ENCODE assay signal across 8 mouse cellular contexts in the genomic region with DNA sequence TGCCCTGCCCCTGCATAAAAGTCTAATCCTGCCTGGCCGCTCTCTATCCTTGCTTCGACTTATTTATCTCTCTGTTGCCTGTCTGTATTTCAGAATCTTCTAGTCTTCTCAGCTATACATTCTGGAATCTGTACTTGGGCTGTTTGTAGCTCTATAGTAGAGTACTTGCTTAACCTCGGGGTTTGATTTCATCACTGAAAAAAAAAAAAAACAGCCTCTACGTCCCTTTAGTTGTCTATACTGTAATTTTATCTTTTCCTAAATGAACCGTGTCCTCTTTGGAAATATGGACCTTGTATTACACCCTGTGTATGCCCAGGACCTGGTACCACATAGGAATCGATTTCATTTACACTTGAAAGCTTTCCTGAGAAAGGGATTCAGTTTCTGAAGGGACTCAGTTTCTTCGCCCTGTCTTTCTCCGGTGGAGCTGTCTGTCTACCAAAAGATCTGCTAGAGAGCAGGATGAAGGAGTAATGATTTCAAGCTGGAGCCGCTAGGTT. TPM values are rescaled to one million over a fixed set of nuclear protein-coding genes. Genes with fewer than 3 reads are reported as not detected.
A peak's percentile ranks its signal among the peaks of the same experiment; 100 is the strongest.
DNase-seq lines count a peak whose midpoint lies in the region; ATAC-seq and TF ChIP-seq lines count a peak whose summit lies in the region.

No protein-coding gene starts in this region.

- H3K36me3 ChIP-seq in embryonic facial prominence, embryonic 14.5 days (ENCODE audit: control insufficient read depth, insufficient read depth, low read length): 0 out of 2 replicates have a peak, but pooled peaks cover 11% of the 10 kb centered on the region
- peaks cover 32% of the 10 kb centered on the region for H3K36me3 ChIP-seq in limb, embryonic 10.5 days
- H3K36me3 ChIP-seq in neural tube, embryonic 13.5 days: no peaks in the 10 kb centered on the region

- peak overlapping the region; percentile 50 for H3K4me3 ChIP-seq in left cerebral cortex, adult 2 months
- H3K4me3 ChIP-seq in embryonic facial prominence, embryonic 14.5 days (ENCODE audit: low read depth, low read length): peak overlapping the region; percentile 49
- peak overlapping the region; percentile 59 for H3K4me3 ChIP-seq in limb, embryonic 10.5 days
- H3K4me3 ChIP-seq in neural tube, embryonic 13.5 days: peak overlapping the region; percentile 49

- 34% methylated on average over 9 of the region's 9 CpGs for WGBS in embryonic facial prominence, embryonic 14.5 days
- 34% methylated on average over 9 of the region's 9 CpGs for WGBS in limb, embryonic 10.5 days
- 37% methylated on average over 9 of the region's 9 CpGs for WGBS in neural tube, embryonic 13.5 days

- peaks cover 29% of the 10 kb centered on the region for H3K27me3 ChIP-seq in embryonic facial prominence, embryonic 14.5 days (replicated peaks; ENCODE audit: control insufficient read depth, insufficient read depth, low read length)
- H3K27me3 ChIP-seq in limb, embryonic 10.5 days (ENCODE audit: low read depth, poor library complexity, severe bottlenecking): peaks cover 100% of the 10 kb centered on the region
- H3K27me3 ChIP-seq in neural tube, embryonic 13.5 days: peaks cover 93% of the 10 kb centered on the region

- H3K4me2 ChIP-seq in embryonic facial prominence, embryonic 14.5 days (ENCODE audit: low read depth, low read length): peak overlapping the region; percentile 63
- peak overlapping the region; percentile 63 for H3K4me2 ChIP-seq in neural tube, embryonic 13.5 days

- H3K9ac ChIP-seq in embryonic facial prominence, embryonic 14.5 days (ENCODE audit: low read depth, low read length): no peak overlapping the region; the same call in 1 of the 2 replicates
- H3K9ac ChIP-seq in neural tube, embryonic 13.5 days: 0 out of 2 replicates have a peak overlapping the region, but pooled peaks have one; percentile 26

- no peak for DNase-seq in left cerebral cortex, adult 2 months (ENCODE audit: extremely low spot score in 1 of 2, low spot score in 2 of 2)
- no peak for DNase-seq in left cerebral cortex, adult 11 months (ENCODE audit: low spot score)
- no peak for DNase-seq in embryonic facial prominence, embryonic 14.5 days (ENCODE audit: low spot score)
- no peak for DNase-seq in limb, embryonic 10.5 days (ENCODE audit: low spot score)
- DNase-seq in natural killer cell, adult 2 months (ENCODE audit: low spot score in 2 of 2): no peak
- DNase-seq in layer of hippocampus, postnatal 25 days (ENCODE audit: extremely low spot score in 1 of 2, low spot score in 1 of 2): no peak
- DNase-seq in right cerebral cortex, postnatal 10 days (ENCODE audit: low spot score in 2 of 2): no peak

- no peak for TF ChIP-seq CTCF in left cerebral cortex, adult 2 months (IDR thresholded peaks at IDR 0.05)

- intact Hi-C loops in left cerebral cortex, adult 2 months (cut with DNase I): loop anchor here (5.0 kb wide), 2 partner anchors 146 to 479 kb away; a partner anchor contains a TSS

- no peaks in the 10 kb centered on the region for H3K9me3 ChIP-seq in embryonic facial prominence, embryonic 14.5 days (ENCODE audit: control insufficient read depth, low read length)
- H3K9me3 ChIP-seq in limb, embryonic 10.5 days (replicated peaks): no peaks in the 10 kb centered on the region
- no peaks in the 10 kb centered on the region for H3K9me3 ChIP-seq in neural tube, embryonic 13.5 days

- 0 out of 2 replicates have a peak, but pooled peaks have one; percentile 2 for ATAC-seq in embryonic facial prominence, embryonic 14.5 days (ENCODE audit: low read depth)
- ATAC-seq in neural tube, embryonic 13.5 days (ENCODE audit: low read depth): 0 out of 2 replicates have a peak, but pooled peaks have one; percentile 13

- H3K27ac ChIP-seq in left cerebral cortex, adult 2 months: no peak overlapping the region; the same call in 1 of the 2 replicates
- H3K27ac ChIP-seq in embryonic facial prominence, embryonic 14.5 days (replicated peaks; ENCODE audit: low read depth, low read length): no peak overlapping the region; the same call in 1 of the 2 replicates
- peak overlapping the region; percentile 58; the same call in 1 of the 2 replicates for H3K27ac ChIP-seq in limb, embryonic 10.5 days
- no peak overlapping the region for H3K27ac ChIP-seq in neural tube, embryonic 13.5 days (replicated peaks)

- no peaks in the 10 kb centered on the region for H3K4me1 ChIP-seq in embryonic facial prominence, embryonic 14.5 days (ENCODE audit: control insufficient read depth, insufficient read depth, low read length)
- no peaks in the 10 kb centered on the region for H3K4me1 ChIP-seq in limb, embryonic 10.5 days
- H3K4me1 ChIP-seq in neural tube, embryonic 13.5 days (replicated peaks): no peaks in the 10 kb centered on the region

RNA-seq across cellular contexts. Expression of a gene that starts 0.4 kb away (rescaled TPM):
- 10 to 100 TPM; 35.3 to 46.5 TPM for total RNA-seq in left cerebral cortex, adult 2 months (2021)
- polyA plus RNA-seq in embryonic facial prominence, embryonic 14.5 days (2014; fragmentation: Nextera tagmentation; extraction: Ambion mirVana): 186 and 188 TPM in 2 replicates
- 256 and 258 TPM in 2 replicates for polyA plus RNA-seq in limb, embryonic 10.5 days (2016; fragmentation: Nextera tagmentation; extraction: Ambion mirVana)
- polyA plus RNA-seq in neural tube, embryonic 13.5 days (2015; fragmentation: Nextera tagmentation; extraction: Ambion mirVana): 137 and 145 TPM in 2 replicates
- total RNA-seq in layer of hippocampus, postnatal 25 days (2021): 10 to 100 TPM; 50.6 to 52.6 TPM

RNA-seq across cellular contexts. Expression of a gene that starts 14.9 kb away (rescaled TPM):
- total RNA-seq in left cerebral cortex, adult 2 months (2021): 1 to 10 TPM in 1 of 2 experiments, not detected in 1; 1.3 TPM
- polyA plus RNA-seq in embryonic facial prominence, embryonic 14.5 days (2014; fragmentation: Nextera tagmentation; extraction: Ambion mirVana): 3.2 and 4.6 TPM in 2 replicates
- 4.7 and 6.1 TPM in 2 replicates for polyA plus RNA-seq in limb, embryonic 10.5 days (2016; fragmentation: Nextera tagmentation; extraction: Ambion mirVana)
- polyA plus RNA-seq in neural tube, embryonic 13.5 days (2015; fragmentation: Nextera tagmentation; extraction: Ambion mirVana): 1.6 and 2.6 TPM in 2 replicates
- under 1 TPM; 0.40 to 0.42 TPM for total RNA-seq in layer of hippocampus, postnatal 25 days (2021)

RNA-seq across cellular contexts. Expression of a gene that starts 15.0 kb away (rescaled TPM):
- 10 to 100 TPM; 51.9 to 54.4 TPM for total RNA-seq in left cerebral cortex, adult 2 months (2021)
- 84.1 and 95.4 TPM in 2 replicates for polyA plus RNA-seq in embryonic facial prominence, embryonic 14.5 days (2014; fragmentation: Nextera tagmentation; extraction: Ambion mirVana)
- 91.9 and 110 TPM in 2 replicates for polyA plus RNA-seq in limb, embryonic 10.5 days (2016; fragmentation: Nextera tagmentation; extraction: Ambion mirVana)
- 87.5 and 97.5 TPM in 2 replicates for polyA plus RNA-seq in neural tube, embryonic 13.5 days (2015; fragmentation: Nextera tagmentation; extraction: Ambion mirVana)
- total RNA-seq in layer of hippocampus, postnatal 25 days (2021): 10 to 100 TPM; 48.1 to 53.8 TPM
